Mouse (Mus musculus): Measurements from ENCODE around the gene Vegfd. TPM values are rescaled to one million over a fixed set of nuclear protein-coding genes. Genes with fewer than 3 reads are reported as not detected.

Vegfd gene
- 10 to 100 TPM; 36.0 to 54.5 (median 44.3) TPM for total RNA-seq (2022)

GRCm38 (mm10) chrX:164373081-164373480 lies at the start of gene Vegfd:
TSS of gene Vegfd (plus strand) at chrX:164373378.
- peak; percentile 54 for DNase-seq

DNA sequence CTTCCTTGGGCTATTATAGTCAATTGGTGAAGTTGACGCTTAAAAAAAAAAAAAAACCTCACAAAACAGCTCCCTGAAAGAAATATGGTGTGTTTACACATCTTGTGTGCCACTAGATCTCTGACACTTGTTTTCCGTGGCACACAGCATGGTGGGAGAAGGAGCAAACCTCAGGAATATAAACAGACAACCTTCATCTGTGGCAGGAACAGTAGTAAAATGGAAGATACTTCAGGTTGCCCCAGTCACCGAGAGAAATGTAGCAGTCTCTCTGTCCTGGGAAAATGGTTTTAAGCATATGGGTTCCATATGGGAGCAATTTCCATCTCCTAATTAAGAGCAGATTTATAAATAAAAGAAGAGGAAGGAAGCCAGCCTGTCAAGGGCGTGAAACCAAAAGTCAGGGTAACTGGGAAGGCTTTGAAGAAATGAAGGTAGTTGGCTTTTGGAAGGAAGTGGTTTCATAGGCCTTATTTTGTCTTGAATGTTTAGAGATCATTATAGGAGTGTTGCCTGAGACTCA lies 49.7 kb upstream of the Vegfd start:
- no peak for DNase-seq

- no peak for DNase-seq
Observed at GRCm38 (mm10) chrX:164330351-164330750, 42.8 kb upstream of the Vegfd start.

- no peak for DNase-seq
Observed at GRCm38 (mm10) chrX:164330766-164331165, 42.4 kb upstream of the Vegfd start.

- DNase-seq = no peak
Observed at GRCm38 (mm10) chrX:164338591-164338990, 34.6 kb upstream of the Vegfd start.

GRCm38 (mm10) chrX:164345359-164345938 lies 27.7 kb upstream of the Vegfd start:
- DNase-seq = no peak

- no peak for DNase-seq
Observed at GRCm38 (mm10) chrX:164348937-164349336, 24.2 kb upstream of the Vegfd start.

DNA sequence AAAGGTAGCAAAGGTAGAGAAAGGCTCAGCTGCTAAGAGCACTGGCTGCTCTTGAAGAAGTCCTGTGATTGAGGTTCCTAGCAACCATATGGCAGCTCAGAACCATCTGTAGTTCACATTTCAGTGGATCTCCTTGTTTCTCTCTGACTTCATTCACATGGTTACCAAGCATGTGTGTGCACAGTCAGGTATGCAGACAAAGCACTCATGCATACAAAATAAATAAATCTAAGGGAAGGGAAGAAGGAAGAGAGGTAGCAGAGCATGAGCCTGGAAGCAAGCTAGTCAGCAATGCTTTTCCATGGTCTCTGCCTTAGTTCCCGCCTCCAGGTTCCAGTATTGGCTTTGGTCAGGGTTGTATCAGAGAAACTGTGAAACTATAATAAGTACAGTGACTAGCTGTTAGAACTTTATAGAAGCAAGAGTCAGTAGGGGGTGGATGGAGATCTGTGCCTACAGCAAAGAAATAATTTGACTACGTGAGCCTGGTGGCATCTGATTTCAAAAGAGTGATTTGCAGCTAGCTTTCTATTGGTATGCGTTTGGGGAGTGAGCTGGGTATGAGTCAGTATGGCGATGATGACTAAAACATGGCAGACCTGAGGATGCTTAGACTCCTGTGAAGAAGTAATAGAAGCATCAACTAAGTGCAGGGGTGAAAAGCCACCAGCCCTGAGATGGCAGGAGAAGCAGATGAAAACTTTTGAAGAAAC lies 7.9 kb upstream of the Vegfd start:
- DNase-seq = no peak

DNA sequence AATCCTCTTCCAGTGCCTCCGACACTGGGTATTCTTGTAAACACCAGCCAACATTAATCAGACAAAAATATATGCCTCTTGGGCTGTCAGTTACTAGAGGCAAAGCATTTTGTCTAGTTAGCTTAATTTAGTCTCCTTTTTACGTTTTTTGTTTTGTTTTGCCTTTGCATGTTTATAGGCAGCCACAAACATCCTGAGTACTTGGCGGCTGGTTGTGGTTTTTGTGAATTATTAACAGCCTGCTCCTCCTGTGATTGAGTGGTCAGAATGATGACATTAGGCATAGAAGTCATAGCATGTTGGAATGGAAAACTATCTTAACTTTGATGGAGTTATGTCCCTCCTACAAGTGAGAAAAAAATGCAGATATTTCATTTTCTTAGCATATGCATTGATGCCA lies 2.6 kb upstream of the Vegfd start:
- no peak for DNase-seq

DNA sequence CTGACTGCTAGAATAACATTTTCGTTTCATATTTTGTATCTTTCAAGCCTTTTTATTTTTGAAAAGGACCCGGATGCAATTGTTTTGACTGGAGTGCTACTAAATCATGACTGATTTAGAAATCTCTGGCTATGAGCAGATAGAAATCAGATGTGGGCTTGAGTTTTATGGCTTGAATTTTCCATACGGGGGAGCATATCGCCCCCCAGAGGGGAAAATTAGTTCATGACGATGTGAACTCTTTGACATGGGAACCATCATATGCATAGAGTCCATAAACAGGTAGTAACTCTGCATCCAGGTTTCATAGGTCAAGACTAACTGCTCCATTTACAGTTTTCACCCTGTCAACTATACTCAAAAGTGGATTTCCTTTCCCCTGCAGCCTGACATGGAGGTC lies 1.4 kb downstream of the Vegfd start:
- no peak for DNase-seq

GRCm38 (mm10) chrX:164379721-164380120 lies 6.5 kb downstream of the Vegfd start:
- DNase-seq = no peak

DNA sequence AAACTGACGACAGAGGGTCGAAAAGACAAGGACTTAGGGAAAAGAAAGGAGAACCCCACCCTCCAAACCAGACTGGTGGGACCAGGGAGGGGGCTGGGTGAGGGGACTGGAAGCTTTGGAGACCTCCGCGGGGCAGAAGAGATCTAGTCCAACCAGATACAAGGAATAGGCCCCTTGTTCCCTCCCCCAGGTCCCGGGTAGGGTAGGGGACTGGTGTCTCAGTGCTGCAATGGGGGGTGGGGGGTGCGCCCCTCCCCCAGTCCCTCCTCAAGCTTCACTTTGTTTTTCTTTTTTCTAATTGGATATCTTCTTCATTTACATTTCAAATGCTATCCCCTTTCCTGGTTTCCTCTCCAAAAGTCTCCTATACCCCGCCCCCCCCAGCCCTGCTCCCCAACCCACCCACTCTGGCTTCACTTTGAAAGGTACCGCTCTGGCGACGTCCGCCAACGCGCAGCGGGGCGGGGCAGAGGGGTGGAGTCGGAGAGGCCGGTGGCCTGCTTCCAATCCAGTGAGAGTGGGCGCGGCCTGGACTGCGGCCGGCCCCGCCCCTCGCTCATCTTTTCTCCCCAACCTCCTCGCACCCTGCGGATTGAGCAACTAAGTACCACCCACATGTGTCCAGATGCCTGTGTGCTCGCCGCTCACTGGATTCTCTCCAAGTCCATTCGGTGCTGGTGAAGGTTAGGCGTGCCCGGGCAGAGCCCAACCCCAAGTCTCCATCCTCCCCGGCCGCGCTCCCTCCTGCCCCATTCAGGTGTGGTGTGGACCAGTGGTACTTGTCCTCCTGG lies 8.6 kb downstream of the Vegfd start:
- peak; percentile 79 for DNase-seq

DNA sequence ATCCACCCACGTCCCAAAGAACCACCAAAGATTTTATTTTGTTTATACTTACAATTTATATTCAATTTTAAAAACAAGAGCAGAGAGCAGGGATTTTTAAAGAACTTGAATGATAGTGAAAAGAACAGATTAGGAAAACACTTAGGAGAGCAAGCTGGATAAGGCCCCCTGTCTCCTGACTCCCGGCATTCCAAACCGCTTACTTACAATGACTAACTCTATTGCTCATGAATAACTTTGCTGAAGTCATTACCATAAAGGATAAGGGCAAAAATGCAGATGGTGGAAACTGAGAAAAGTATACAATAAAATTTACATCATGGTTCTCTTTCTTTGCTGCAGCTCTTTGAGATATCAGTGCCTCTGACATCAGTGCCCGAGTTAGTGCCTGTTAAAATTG lies 20.9 kb downstream of the Vegfd start:
- DNase-seq = no peak

GRCm38 (mm10) chrX:164398456-164398855 lies 25.3 kb downstream of the Vegfd start:
- no peak for DNase-seq

- no peak for DNase-seq
Observed at GRCm38 (mm10) chrX:164405080-164405649, 32.0 kb downstream of the Vegfd start.

- no peak for DNase-seq
Observed at GRCm38 (mm10) chrX:164406133-164407022, 33.2 kb downstream of the Vegfd start.

DNA sequence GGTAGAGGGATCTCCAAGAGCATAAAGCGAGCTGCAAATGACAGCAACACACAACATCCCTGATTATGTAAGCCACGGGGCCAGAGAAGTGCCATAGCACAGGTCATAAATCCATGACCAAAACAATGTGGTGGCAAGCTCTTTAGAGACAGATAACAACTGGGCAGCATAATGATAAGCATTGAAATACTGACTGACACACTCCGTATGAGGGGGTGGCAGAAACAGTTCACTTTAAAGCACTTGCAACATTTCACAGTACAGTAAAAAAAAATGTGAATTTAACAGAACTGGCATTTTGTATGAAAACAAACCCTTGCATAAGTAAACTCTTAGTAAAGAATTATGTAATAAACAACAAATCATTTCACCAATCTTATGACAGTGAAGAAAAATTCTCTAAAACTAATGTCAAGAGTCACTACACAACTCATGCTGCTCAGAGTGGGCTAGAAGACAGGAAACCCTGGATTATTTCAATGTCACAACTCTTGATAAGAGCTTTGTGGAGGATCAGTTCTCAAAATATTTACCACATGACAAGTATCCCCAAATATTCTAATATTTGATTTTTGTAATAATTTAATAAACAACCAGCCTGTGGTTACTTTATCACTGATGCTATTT lies 35.2 kb downstream of the Vegfd start:
- DNase-seq = no peak

DNA sequence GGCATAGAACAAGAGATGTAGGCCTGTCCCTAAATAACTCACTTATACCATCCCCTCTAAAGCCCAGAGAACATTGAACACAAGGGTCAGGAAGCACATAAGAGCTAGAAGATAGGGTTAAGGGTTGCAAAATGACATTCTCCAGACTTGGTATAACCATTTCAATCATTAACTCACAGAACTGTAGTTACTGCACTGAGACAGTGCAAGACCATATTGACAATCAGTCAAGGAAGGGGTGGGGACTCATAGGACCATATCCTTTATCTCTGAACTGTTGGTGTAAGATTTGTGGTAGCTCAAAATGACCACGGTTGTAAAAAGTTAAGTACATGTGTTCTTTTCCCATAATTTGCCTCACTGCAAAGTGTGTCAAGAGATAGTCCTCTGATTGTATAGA lies 37.4 kb downstream of the Vegfd start:
- DNase-seq = no peak

DNA sequence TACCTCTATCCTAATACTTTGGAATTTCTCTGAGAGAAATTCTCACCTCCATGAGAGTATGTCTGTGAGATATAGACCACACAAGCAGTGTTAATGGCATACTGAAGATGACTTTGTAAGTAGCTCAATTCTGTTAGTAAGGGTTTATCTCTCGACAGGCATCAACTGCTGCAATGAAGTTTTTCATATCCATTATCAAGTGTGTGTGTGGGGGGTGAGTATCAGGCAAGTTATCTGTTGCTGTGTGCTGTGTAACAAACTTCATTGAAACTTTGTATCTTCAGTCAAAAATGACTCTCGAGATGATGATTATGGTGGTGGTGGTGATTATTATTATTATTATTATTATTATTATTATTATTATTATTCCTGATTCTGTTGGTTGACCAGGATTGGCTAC lies 43.6 kb downstream of the Vegfd start:
- DNase-seq = no peak

DNA sequence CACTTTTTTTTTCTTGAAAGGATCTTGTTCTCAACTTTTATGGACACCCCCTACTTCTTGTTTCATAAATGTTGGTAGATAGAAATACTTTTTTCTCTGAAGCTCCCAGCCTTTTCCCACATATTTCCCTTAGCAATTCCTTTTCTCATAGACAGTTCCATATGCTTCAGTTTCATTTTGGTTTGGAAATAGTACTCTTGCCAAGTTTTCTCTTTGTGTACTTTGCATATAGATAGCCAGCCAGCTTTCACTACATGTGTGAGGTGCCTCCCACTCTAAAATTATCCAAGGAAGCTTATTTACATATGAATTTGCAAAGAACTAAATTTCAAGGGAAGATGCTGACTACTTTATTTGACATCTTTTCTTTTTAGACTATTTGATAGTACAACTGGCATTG lies 44.8 kb downstream of the Vegfd start:
- DNase-seq = no peak

- DNase-seq = peak; percentile 93
Observed at GRCm38 (mm10) chrX:164419471-164419939, 46.3 kb downstream of the Vegfd start, which contains the start of gene Piga. TSS of gene Piga (plus strand) at chrX:164419787.

Measured in adrenal gland, adult 8-10 months (tissue).